Mouse (Mus musculus) ES-Bruce4 (cell line): ENCODE results near the gene Ptprd.

ENCODE experiments used
- CTCF ChIP-seq: IDR thresholded peaks from one replicate; pipeline ENCODE4 v1.8.1; 2011; ENCODE audit warnings: low read depth, low read length
- POLR2A ChIP-seq: IDR thresholded peaks from one replicate; pipeline ENCODE4 v1.8.1; 2011; ENCODE audit warnings: low read length; ENCODE audit not compliant: insufficient read depth

DNA sequence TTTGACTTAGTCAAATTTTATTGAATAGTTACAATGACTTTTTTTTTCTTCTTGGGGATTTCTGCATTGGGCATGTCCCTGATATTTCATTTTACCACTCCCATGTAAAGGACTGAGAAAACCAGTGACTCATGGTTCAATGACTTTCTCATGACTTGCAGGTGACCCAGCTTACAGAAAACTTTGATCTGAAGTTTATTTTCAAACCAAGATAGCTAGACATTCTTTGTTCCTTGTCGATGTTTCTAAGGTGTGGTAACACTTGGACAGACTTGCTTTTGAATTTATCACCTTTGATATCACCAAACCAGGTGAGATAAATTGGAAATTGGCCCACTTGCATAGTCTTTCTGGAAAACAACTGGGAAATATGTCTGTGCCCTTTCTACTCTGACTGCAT is 1747.1 kb downstream of the Ptprd start:
- TF ChIP-seq POLR2A (no peak), CTCF (no peak)
